Mouse (Mus musculus) spleen, postnatal 36 days (tissue): ENCODE measurements around the gene Vmn2r54.
"Not testable (repeated sequence)": the region's sequence is repeated elsewhere in the genome, so short reads cannot be mapped to it uniquely, and the experiment has no call there.

ENCODE experiments used
- DNase-seq, 2 experiments: peaks; one replicate each; pipeline ENCODE4 v3.0.0; 2022; ENCODE audit warnings: low spot score in 2 of 2, mixed read lengths in 1 of 2

The Vmn2r54 gene

DNA sequence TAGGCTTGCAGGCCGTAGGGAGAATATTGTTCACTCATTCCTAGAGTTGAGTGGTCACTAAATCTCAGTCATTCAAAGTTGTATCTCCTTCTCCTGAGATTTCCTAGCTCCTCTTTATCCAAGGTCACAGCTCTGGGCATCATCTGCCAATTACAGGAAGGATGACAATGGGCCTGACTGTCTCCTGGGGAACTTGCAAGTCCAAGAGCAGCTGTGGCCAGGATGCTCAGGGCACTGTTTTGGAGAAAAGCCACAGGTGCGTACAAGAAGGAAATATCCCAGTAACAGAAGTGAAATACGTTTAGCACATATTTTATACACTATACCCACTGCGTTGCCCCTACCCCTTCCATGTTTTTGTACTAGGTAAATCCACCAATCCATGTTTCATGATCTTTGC, at the start of gene Vmn2r54:
Gene Vmn2r54 (minus strand): TSS at position 101 of the 400 bp plus-strand sequence.
- DNase-seq: not testable (repeated sequence)

DNA sequence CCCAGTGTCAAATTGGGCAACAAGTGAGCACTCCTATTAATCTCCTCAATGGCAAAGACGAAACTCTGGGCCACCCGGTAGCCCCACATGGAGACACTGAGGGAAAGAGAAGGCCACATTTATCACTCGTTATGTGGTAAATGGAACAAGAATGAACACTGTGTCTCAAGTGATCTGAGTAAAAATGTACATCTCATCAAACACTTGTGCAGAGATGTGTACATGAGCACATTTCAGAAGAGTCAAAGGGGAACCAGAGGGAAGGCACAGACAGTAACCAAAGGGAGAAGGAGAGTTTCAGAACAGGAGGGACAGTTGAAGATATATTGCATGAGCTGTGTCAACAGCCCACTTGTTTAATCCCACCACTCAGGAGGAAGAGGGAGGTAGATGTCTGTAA, 44.8 kb upstream of the Vmn2r54 start, which contains the start of gene Vmn2r55:
Gene Vmn2r55 (minus strand): TSS at position 101 of the 400 bp plus-strand sequence.
- not testable (repeated sequence) for DNase-seq

DNA sequence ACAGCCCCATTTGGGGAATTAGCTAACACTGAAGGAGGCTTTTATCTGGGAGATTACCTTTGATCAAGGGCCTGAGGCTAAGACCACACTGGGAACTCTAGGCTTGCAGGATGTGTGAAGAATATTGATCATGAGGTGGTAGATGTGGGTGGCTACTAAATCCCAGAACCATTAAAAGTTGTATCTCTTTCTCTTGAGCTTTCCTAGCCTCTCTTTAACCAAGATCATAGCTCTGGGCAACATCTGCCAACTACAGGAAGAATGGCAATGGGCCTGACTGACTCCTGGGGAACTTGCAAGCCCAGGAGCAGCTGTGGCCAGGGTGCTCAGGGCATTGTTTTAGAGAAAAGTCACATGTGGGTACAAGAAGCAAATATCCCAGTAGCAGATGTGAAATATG, 31.4 kb downstream of the Vmn2r54 start, which contains the start of gene Vmn2r53:
Gene Vmn2r53 (minus strand): TSS at position 101 of the 400 bp plus-strand sequence.
- no peak for DNase-seq
